Mouse (Mus musculus) bone marrow, adult 2 months (tissue): ENCODE measurements at regions not wholly inside any gene's neighbourhood (a gene's known extent, or its start where the extent isn't known, plus 50 kb on each side); places are given as distances from the start of the nearest gene placed in this dataset.

ENCODE experiments used
- H3K27ac ChIP-seq: fragments of 200-500 bp; 2 replicates; pipeline ENCODE4 v1.5.1; 2012; ENCODE audit warnings: low read depth, mild to moderate bottlenecking, control low read depth, inconsistent platforms, low read length; ENCODE audit not compliant: control insufficient read depth, poor library complexity, insufficient read depth
- H3K4me1 ChIP-seq: fragments of 200-500 bp; 2 replicates; pipeline ENCODE4 v1.6.1; 2011; ENCODE audit warnings: low read length; ENCODE audit not compliant: control insufficient read depth, insufficient read depth
- H3K4me3 ChIP-seq: fragments of 200-500 bp; replicated peaks from 2 replicates; pipeline ENCODE3; 2011; ENCODE audit warnings: mild to moderate bottlenecking, low read depth, low read length, control low read depth; ENCODE audit not compliant: control insufficient read depth
- CTCF ChIP-seq: fragments of 200-500 bp; IDR thresholded peaks from 2 replicates; pipeline ENCODE4 v1.5.1; 2011; ENCODE audit warnings: low read length, control low read depth; ENCODE audit not compliant: control insufficient read depth, insufficient read depth
- POLR2A ChIP-seq: fragments of 200-500 bp; IDR thresholded peaks from 2 replicates; pipeline ENCODE4 v1.6.1; 2011; ENCODE audit warnings: low read depth, mild to moderate bottlenecking, control low read depth, low read length, borderline replicate concordance; ENCODE audit not compliant: control insufficient read depth
- WGBS: fragments of 180-500 bp; shearing (Covaris S2); methylation state at CpG from one replicate; pipeline ENCODE4 v1.1.7; 2018; 5-methylcytosine and 5-hydroxymethylcytosine counted together

DNA sequence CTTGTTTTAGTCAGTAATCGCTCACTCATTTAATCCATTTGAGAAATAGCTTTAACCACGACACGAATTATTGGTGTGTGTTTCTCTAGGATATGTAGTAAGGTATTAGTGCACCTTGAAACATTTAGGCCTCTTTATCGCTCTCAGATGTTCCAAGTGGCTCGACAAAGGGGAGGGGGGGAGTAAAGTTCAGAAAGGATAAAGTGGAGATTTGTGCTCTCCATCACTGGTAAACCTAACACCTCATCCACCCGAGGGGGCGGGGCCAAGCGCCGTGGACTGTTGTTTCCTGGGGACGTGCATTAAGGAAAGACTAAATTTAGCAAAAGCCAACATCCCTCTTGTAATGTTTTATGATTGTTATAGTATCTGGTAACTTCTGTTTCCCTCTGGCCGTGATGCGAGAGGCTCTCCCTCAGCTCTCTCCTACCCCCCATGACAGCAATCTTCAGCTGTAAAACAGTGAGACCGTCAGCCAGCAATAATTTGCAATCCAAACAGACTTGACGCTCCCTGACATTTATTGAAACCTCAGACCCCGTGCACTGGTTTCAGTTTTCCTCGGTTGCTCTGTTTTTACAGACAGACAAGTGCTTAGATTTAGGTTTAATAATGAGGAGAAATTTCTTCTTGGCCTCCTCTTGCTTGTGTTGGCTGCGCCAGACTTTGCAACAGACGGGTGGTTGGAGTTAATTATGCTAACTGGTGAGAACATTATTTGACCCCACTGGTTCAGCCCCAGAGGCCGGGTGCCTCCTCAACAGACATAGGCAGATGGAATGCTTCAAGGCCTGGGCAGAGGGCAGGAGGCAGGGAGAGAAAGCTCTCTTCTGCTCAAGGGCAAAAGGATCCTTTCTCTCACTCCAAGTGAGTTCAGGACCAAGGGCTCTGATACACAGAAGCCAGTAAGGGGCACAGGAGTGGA, 542.8 kb upstream of the Sox9 start:
- TF ChIP-seq POLR2A, result no peak
- TF ChIP-seq CTCF, result no peak
- Histone ChIP-seq H3K4me1 (no peaks in the 10 kb centered on the region), H3K4me3 (no peak overlapping the region), H3K27ac (no peak overlapping the region)
- 65% methylated on average over 19 of the region's 19 CpGs for WGBS

DNA sequence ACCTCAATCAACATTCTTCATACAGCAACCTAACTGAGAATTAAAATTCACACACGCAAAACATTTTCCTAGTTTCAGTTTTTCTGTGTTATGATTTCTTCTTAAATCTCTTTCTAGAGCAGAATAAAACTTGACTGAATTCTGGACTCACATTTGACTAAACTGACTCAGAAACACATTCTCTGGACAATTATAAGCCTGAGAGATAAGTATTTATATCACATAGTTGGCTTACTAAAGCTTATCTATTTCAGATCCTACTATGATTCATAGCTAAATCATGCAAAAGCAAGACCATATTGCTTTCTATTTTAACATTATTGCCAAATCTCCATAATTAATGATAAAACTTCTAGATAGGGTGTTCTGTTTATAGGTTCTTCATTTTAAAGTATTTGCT, 529.5 kb upstream of the Sox9 start:
- TF ChIP-seq POLR2A, result no peak
- no peak for TF ChIP-seq CTCF
- 80% methylated on average over 1 of the region's 1 CpGs for WGBS
- Histone ChIP-seq H3K27ac (no peak overlapping the region), H3K4me1 (no peaks in the 10 kb centered on the region), H3K4me3 (no peak overlapping the region)

GRCm38 (mm10) chr11:112253061-112253460, 529.0 kb upstream of the Sox9 start:
- Histone ChIP-seq H3K27ac (no peak overlapping the region), H3K4me1 (no peaks in the 10 kb centered on the region), H3K4me3 (no peak overlapping the region)
- TF ChIP-seq POLR2A, result no peak
- no peak for TF ChIP-seq CTCF
- WGBS, result 75% methylated on average over 3 of the region's 3 CpGs

DNA sequence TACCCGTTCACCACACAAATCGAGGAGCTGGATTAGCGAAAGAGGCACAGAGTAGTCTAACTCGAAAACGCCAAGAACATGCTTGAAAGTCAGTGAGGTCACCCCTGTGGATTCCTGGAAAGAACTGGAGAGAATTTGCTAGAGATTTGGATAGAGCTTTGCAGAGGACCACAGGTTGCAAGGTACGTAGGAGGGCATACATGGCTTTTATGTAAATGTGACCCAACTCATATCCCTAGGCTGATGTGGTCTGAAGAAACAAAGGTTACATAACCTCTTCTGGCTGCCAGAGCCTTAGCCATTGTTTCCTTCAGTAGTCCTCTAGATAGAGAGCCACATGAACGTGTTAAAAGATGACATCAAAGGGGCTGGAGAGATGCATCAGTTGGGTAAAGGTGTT, 525.7 kb upstream of the Sox9 start:
- Histone ChIP-seq H3K4me3 (no peak overlapping the region), H3K4me1 (no peaks in the 10 kb centered on the region), H3K27ac (no peak overlapping the region)
- TF ChIP-seq POLR2A (no peak), CTCF (no peak)
- WGBS, result 71% methylated on average over 7 of the region's 7 CpGs

GRCm38 (mm10) chr11:112264077-112264476, 517.9 kb upstream of the Sox9 start:
- H3K4me1 ChIP-seq, result no peaks in the 10 kb centered on the region
- TF ChIP-seq CTCF (no peak), POLR2A (no peak)
- 68% methylated on average over 4 of the region's 4 CpGs for WGBS
- no peak overlapping the region for H3K27ac ChIP-seq
- H3K4me3 ChIP-seq, result no peak overlapping the region

- TF ChIP-seq POLR2A (no peak), CTCF (no peak)
- Histone ChIP-seq H3K4me1 (no peaks in the 10 kb centered on the region), H3K27ac (no peak overlapping the region), H3K4me3 (no peak overlapping the region)
- WGBS, result 83% methylated on average over 5 of the region's 5 CpGs
Observed at GRCm38 (mm10) chr11:112270911-112271310, 511.1 kb upstream of the Sox9 start.

- WGBS, result 82% methylated on average over 1 of the region's 1 CpGs
- no peak overlapping the region for H3K27ac ChIP-seq
- no peak overlapping the region for H3K4me3 ChIP-seq
- no peaks in the 10 kb centered on the region for H3K4me1 ChIP-seq
- TF ChIP-seq POLR2A (no peak), CTCF (no peak)
Observed at GRCm38 (mm10) chr11:112278566-112278965, 503.5 kb upstream of the Sox9 start.

GRCm38 (mm10) chr11:112282911-112283310, 499.1 kb upstream of the Sox9 start:
- Histone ChIP-seq H3K4me1 (no peaks in the 10 kb centered on the region), H3K4me3 (no peak overlapping the region), H3K27ac (no peak overlapping the region)
- WGBS, result 82% methylated on average over 7 of the region's 7 CpGs
- TF ChIP-seq CTCF, result no peak
- TF ChIP-seq POLR2A, result no peak
